Mouse (Mus musculus): ENCODE data around the gene Agbl2.

GRCm38 (mm10) chr2:90838621-90839020 is 56.1 kb downstream of the Agbl2 start:
- TF ChIP-seq POLR2A (IDR thresholded peaks at IDR 0.05; ENCODE audit: extremely low read depth, insufficient read depth, low read length), result no peak
- no peak for TF ChIP-seq CTCF (IDR thresholded peaks at IDR 0.05; ENCODE audit: extremely low read depth, insufficient read depth, low read length)

Data from cortical plate, adult 2 months (tissue).